Mouse (Mus musculus): ENCODE results near the gene Olfr461. TPM values are rescaled to one million over a fixed set of nuclear protein-coding genes. Genes with fewer than 3 reads are reported as not detected.

The Olfr461 gene
- polyA plus RNA-seq, 1 experiment from 2014 or later = 0.34 TPM

Other genes starting within 250 kb of the Olfr461 start
- gene Agk, start 229.9 kb downstream of the Olfr461 start, polyA plus RNA-seq (2015; fragmentation: Nextera tagmentation; extraction: Ambion mirVana) = 50.8 and 59.4 TPM in 2 replicates
- gene E330009J07Rik, start 118.9 kb downstream of the Olfr461 start, polyA plus RNA-seq (2015; fragmentation: Nextera tagmentation; extraction: Ambion mirVana) = 52.5 and 53.8 TPM in 2 replicates
- gene Wee2, start 116.0 kb downstream of the Olfr461 start, polyA plus RNA-seq (2015; fragmentation: Nextera tagmentation; extraction: Ambion mirVana) = 0.09 and 0.17 TPM in 2 replicates
- 131 and 139 TPM in 2 replicates for gene Ssbp1, start 83.7 kb downstream of the Olfr461 start, polyA plus RNA-seq (2015; fragmentation: Nextera tagmentation; extraction: Ambion mirVana)
- not detected in 2 replicates for gene Tas2r137, start 63.8 kb downstream of the Olfr461 start, polyA plus RNA-seq (2015; fragmentation: Nextera tagmentation; extraction: Ambion mirVana)
- not detected in 2 replicates for gene Tas2r108, start 61.5 kb downstream of the Olfr461 start, polyA plus RNA-seq (2015; fragmentation: Nextera tagmentation; extraction: Ambion mirVana)
- gene Prss37, start 35.5 kb downstream of the Olfr461 start, polyA plus RNA-seq (2015; fragmentation: Nextera tagmentation; extraction: Ambion mirVana) = not detected in 2 replicates
- gene Olfr460, start 14.4 kb upstream of the Olfr461 start, polyA plus RNA-seq (2015; fragmentation: Nextera tagmentation; extraction: Ambion mirVana) = not detected in 2 replicates
- gene Clec5a, start 30.8 kb upstream of the Olfr461 start, polyA plus RNA-seq (2015; fragmentation: Nextera tagmentation; extraction: Ambion mirVana) = 0.32 and 0.52 TPM in 2 replicates
- not detected in 2 replicates for gene Tas2r138, start 58.3 kb upstream of the Olfr461 start, polyA plus RNA-seq (2015; fragmentation: Nextera tagmentation; extraction: Ambion mirVana)
- not detected in 2 replicates for gene Mgam, start 73.8 kb upstream of the Olfr461 start, polyA plus RNA-seq (2015; fragmentation: Nextera tagmentation; extraction: Ambion mirVana)